Mouse (Mus musculus) kidney, embryonic 16.5 days (tissue): ENCODE measurements around the gene Mad2l2. TPM values are rescaled to one million over a fixed set of nuclear protein-coding genes. Genes with fewer than 3 reads are reported as not detected.
A peak's percentile ranks its signal among the peaks of the same experiment; 100 is the strongest.

Source experiments
- ATAC-seq: fragments of 200-750 bp; cut with Nextera tagmentation; 2 replicates; pipeline ENCODE4 v1.8.0; 2017; ENCODE audit warnings: moderate TSS enrichment; ENCODE audit not compliant: low FRiP score, low TSS enrichment
- H3K27ac ChIP-seq: fragments of 300-500 bp; sonication (generic); 2 replicates; pipeline ENCODE4 v1.5.1; 2014; ENCODE audit warnings: low read length
- H3K27me3 ChIP-seq: fragments of 300-500 bp; sonication (generic); 2 replicates; pipeline ENCODE4 v1.6.1; 2014; ENCODE audit warnings: low read length, control low read depth, mixed read lengths; ENCODE audit not compliant: insufficient read depth
- H3K36me3 ChIP-seq: fragments of 300-500 bp; sonication (generic); 2 replicates; pipeline ENCODE4 v1.6.1; 2014; ENCODE audit warnings: low read length, control low read depth, mixed read lengths; ENCODE audit not compliant: insufficient read depth
- H3K4me1 ChIP-seq: fragments of 300-500 bp; sonication (generic); 2 replicates; pipeline ENCODE4 v1.6.1; 2014; ENCODE audit warnings: low read length, control low read depth, mixed read lengths; ENCODE audit not compliant: insufficient read depth
- H3K4me2 ChIP-seq: fragments of 300-500 bp; sonication (generic); replicated peaks from 2 replicates; pipeline ENCODE4 v1.6.1; 2014; ENCODE audit warnings: low read depth, low read length
- H3K4me3 ChIP-seq: fragments of 300-500 bp; sonication (generic); 2 replicates; pipeline ENCODE4 v1.5.1; 2014; ENCODE audit warnings: mild to moderate bottlenecking, low read length
- H3K9ac ChIP-seq: fragments of 300-500 bp; sonication (generic); replicated peaks from 2 replicates; pipeline ENCODE4 v1.6.1; 2014; ENCODE audit warnings: low read length
- H3K9me3 ChIP-seq: fragments of 300-500 bp; sonication (generic); 2 replicates; pipeline ENCODE4 v1.6.1; 2016; ENCODE audit warnings: low read length, control low read depth
- WGBS: fragments of 180-500 bp; shearing (Covaris S2); extraction: QIAGEN DNeasy Blood & Tissue Kit; methylation state at CpG from one replicate; pipeline ENCODE4 v1.1.7; 2014; 5-methylcytosine and 5-hydroxymethylcytosine counted together
- polyA plus RNA-seq: library from polyadenylated mRNA; unstranded; fragments of >200 nt; fragmentation: Nextera tagmentation; extraction: Ambion mirVana; gene quantifications from 2 replicates; pipeline ENCODE4 v1.2.1, GENCODE M21; 2015

Gene Mad2l2
- polyA plus RNA-seq, 1 experiment from 2014 or later: 70.3 TPM

GRCm38 (mm10) chr4:148101801-148102527 lies 28.2 kb upstream of the Mad2l2 start:
- Histone ChIP-seq H3K9ac (peak overlapping the region; percentile 53), H3K4me1 (no peaks in the 10 kb centered on the region), H3K27ac (no peak overlapping the region), H3K9me3 (no peaks in the 10 kb centered on the region), H3K4me3 (peak overlapping the region; percentile 33), H3K27me3 (no peaks in the 10 kb centered on the region), H3K4me2 (peak overlapping the region; percentile 59), H3K36me3 (no peaks in the 10 kb centered on the region)
- WGBS: 16% methylated on average over 29 of the region's 29 CpGs
- peak; percentile 81 for ATAC-seq

- 87% methylated on average over 3 of the region's 3 CpGs for WGBS
- H3K9ac ChIP-seq: no peak overlapping the region
- peaks cover 19% of the 10 kb centered on the region for H3K4me1 ChIP-seq
- H3K27me3 ChIP-seq: no peaks in the 10 kb centered on the region
- no peak overlapping the region for H3K27ac ChIP-seq
- H3K4me3 ChIP-seq: no peak overlapping the region
- no peaks in the 10 kb centered on the region for H3K36me3 ChIP-seq
- ATAC-seq: no peak
- no peak overlapping the region for H3K4me2 ChIP-seq
- H3K9me3 ChIP-seq: no peaks in the 10 kb centered on the region
These were observed 26.0 kb upstream of the Mad2l2 start for GRCm38 (mm10) chr4:148104146-148104545.

DNA sequence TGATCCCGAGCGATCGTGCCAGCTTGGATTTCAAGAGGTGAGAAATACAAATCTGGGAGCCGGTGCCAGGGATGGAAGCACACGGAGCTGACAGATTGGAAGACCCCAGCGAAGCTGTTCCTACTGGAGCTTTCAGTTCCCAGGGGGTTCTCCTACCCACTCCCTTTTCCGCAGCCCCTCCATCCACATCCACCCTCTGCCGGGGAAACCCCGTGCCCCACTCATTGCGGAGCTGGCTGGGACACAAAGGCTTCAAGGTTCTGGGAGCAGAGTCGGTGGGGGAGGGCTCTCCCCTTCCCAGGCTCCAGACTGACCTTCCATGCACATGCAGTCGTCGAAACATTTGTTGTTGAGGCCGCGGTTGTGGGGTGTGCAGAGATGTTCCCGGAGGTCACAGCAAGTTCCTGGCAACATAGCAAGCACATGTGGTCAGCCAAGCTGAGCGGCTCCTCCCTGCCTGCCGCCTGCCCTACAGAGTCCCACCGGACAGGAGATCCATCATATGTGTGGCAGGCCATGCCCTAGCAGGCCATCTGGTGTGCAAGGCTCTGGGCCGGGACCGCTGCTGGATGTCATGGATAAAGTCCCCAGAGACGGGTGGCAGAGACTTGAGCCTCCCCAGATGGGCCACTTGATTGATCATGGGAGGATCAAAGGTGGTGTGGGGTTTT lies 22.4 kb upstream of the Mad2l2 start:
- peak; percentile 93 for ATAC-seq
- Histone ChIP-seq H3K9ac (peak overlapping the region; percentile 45), H3K4me2 (peak overlapping the region; percentile 39)

GRCm38 (mm10) chr4:148108565-148109100 lies 21.6 kb upstream of the Mad2l2 start:
- Histone ChIP-seq H3K4me3 (no peak overlapping the region), H3K4me2 (no peak overlapping the region), H3K4me1 (peaks cover 19% of the 10 kb centered on the region), H3K27me3 (no peaks in the 10 kb centered on the region), H3K27ac (no peak overlapping the region), H3K9me3 (no peaks in the 10 kb centered on the region), H3K36me3 (no peaks in the 10 kb centered on the region), H3K9ac (no peak overlapping the region)
- WGBS: 36% methylated on average over 7 of the region's 7 CpGs
- ATAC-seq: no peak; the same call in 1 of the 2 replicates

More for the DNA sequence above, 22.4 kb upstream of the Mad2l2 start:
- Histone ChIP-seq H3K4me1 (peaks cover 19% of the 10 kb centered on the region), H3K36me3 (no peaks in the 10 kb centered on the region), H3K9me3 (no peaks in the 10 kb centered on the region), H3K4me3 (no peak overlapping the region), H3K27me3 (no peaks in the 10 kb centered on the region), H3K27ac (no peak overlapping the region; the same call in 1 of the 2 replicates)
- WGBS: 7% methylated on average over 22 of the region's 22 CpGs

GRCm38 (mm10) chr4:148109215-148109614 lies 21.0 kb upstream of the Mad2l2 start:
- Histone ChIP-seq H3K9me3 (no peaks in the 10 kb centered on the region), H3K9ac (no peak overlapping the region), H3K4me1 (peaks cover 19% of the 10 kb centered on the region), H3K27me3 (no peaks in the 10 kb centered on the region), H3K4me2 (no peak overlapping the region), H3K36me3 (no peaks in the 10 kb centered on the region), H3K4me3 (no peak overlapping the region), H3K27ac (no peak overlapping the region)
- no peak for ATAC-seq
- 72% methylated on average over 5 of the region's 5 CpGs for WGBS

DNA sequence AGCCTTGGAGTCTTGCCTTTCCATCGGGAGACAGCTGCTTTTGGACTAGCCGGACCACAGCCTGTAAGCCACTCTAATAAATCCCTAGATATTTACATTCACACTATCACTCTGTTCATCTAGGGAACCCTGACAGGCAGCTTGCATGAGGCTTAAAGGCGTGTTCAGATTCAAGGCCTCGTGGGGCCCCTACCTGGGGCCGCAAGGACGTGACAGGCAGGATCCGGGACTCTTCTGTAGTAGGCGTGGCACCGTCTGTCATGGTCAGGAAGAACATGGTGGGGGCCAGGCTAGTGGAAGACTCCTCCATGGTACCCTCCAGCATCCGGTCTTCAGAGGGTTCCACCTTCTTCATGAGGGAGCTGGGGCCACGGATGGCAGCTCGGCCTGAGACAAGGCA lies 17.7 kb upstream of the Mad2l2 start:
- H3K9me3 ChIP-seq: no peaks in the 10 kb centered on the region
- H3K27me3 ChIP-seq: no peaks in the 10 kb centered on the region
- H3K36me3 ChIP-seq: no peaks in the 10 kb centered on the region
- peaks cover 21% of the 10 kb centered on the region for H3K4me1 ChIP-seq
- no peak overlapping the region for H3K4me2 ChIP-seq
- H3K4me3 ChIP-seq: no peak overlapping the region
- no peak overlapping the region for H3K27ac ChIP-seq
- H3K9ac ChIP-seq: no peak overlapping the region
- 82% methylated on average over 12 of the region's 12 CpGs for WGBS
- no peak for ATAC-seq

GRCm38 (mm10) chr4:148114758-148115391 lies 15.3 kb upstream of the Mad2l2 start:
- 4% methylated on average over 15 of the region's 15 CpGs for WGBS
- H3K27me3 ChIP-seq: no peaks in the 10 kb centered on the region
- H3K4me2 ChIP-seq: 0 out of 2 replicates have a peak overlapping the region, but pooled peaks have one; percentile 21
- H3K27ac ChIP-seq: no peak overlapping the region
- H3K36me3 ChIP-seq: no peaks in the 10 kb centered on the region
- peak; percentile 50 for ATAC-seq
- H3K9ac ChIP-seq: no peak overlapping the region
- H3K9me3 ChIP-seq: no peaks in the 10 kb centered on the region
- H3K4me3 ChIP-seq: no peak overlapping the region
- peaks cover 7% of the 10 kb centered on the region; the same call in 1 of the 2 replicates for H3K4me1 ChIP-seq

GRCm38 (mm10) chr4:148115467-148115866 lies 14.7 kb upstream of the Mad2l2 start:
- Histone ChIP-seq H3K9me3 (no peaks in the 10 kb centered on the region), H3K27me3 (no peaks in the 10 kb centered on the region), H3K4me2 (peak overlapping the region; percentile 13; the same call in 1 of the 2 replicates), H3K4me1 (peaks cover 7% of the 10 kb centered on the region; the same call in 1 of the 2 replicates), H3K9ac (peak overlapping the region; percentile 39; the same call in 1 of the 2 replicates), H3K36me3 (no peaks in the 10 kb centered on the region), H3K27ac (no peak overlapping the region), H3K4me3 (no peak overlapping the region)
- WGBS: 2% methylated on average over 15 of the region's 15 CpGs
- ATAC-seq: peak; percentile 16; the same call in 1 of the 2 replicates

DNA sequence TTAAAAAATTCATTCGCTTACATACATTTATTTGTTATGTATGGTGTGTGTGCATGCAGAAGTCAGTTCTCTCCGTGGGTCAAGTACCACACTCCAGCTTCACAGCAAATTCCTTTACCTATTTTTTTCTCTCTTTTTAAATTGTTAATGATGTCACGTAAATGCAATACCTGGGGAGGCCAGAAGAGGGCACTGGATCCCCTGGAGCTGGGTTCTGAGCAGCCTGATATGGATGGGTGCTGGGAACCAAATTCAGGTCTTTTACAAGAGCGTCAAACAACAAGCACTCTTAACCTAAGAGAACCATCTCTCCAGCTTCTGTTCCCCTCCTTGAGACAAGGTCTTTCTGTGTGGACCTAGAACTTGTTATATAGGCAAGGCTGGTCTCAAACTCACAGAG lies 13.5 kb upstream of the Mad2l2 start:
- Histone ChIP-seq H3K27ac (no peak overlapping the region), H3K9ac (no peak overlapping the region), H3K4me2 (no peak overlapping the region), H3K27me3 (no peaks in the 10 kb centered on the region), H3K4me1 (peaks cover 7% of the 10 kb centered on the region; the same call in 1 of the 2 replicates), H3K4me3 (no peak overlapping the region), H3K36me3 (no peaks in the 10 kb centered on the region), H3K9me3 (no peaks in the 10 kb centered on the region)
- ATAC-seq: no peak
- 82% methylated on average over 4 of the region's 4 CpGs for WGBS
